ENCODE assay signal across 17 mouse cellular contexts in genomic region chr14:47224476-47225325, GRCm38 (mm10). TPM values are rescaled to one million over a fixed set of nuclear protein-coding genes. Genes with fewer than 3 reads are reported as not detected.
DNase-seq lines count a peak whose midpoint lies in the region; ATAC-seq and TF ChIP-seq lines count a peak whose summit lies in the region.
"Had no signal": no experiment of that assay in that cellular context is flagged by ENCODE, and none has a peak within 500 bp of the region (broad histone marks: within the 10 kb centered on the region; RNA-seq: fewer than 3 reads in every experiment).

No protein-coding gene starts in this region.

- no peaks in the 10 kb centered on the region for H3K9me3 ChIP-seq in midbrain, embryonic 14.5 days (ENCODE audit: control insufficient read depth, low read length)
- no peaks in the 10 kb centered on the region for H3K9me3 ChIP-seq in midbrain, embryonic 11.5 days (ENCODE audit: control insufficient read depth, low read length)
- H3K9me3 ChIP-seq: embryonic facial prominence, embryonic 15.5 days; heart, embryonic 15.5 days; midbrain, embryonic 10.5 days; neural tube, embryonic 15.5 days had no signal

- DNase-seq in gastrocnemius, adult 2 months: no peak
- no peak for DNase-seq in gastrocnemius, adult 8-10 months (ENCODE audit: low spot score in 2 of 2)
- peak; percentile 4 for DNase-seq in midbrain, embryonic 14.5 days
- DNase-seq in midbrain, embryonic 11.5 days (ENCODE audit: low spot score, missing footprints): no peak
- DNase-seq in thymus, postnatal 14 days: peak; percentile 64
- no peak for DNase-seq in retina, postnatal 1 day
- no peak for DNase-seq in frontal cortex, postnatal 14 days (ENCODE audit: low spot score in 2 of 2)
- DNase-seq: adrenal gland, postnatal 25 days; cerebellum, adult 8-10 months; layer of hippocampus, postnatal 36 days; right cerebral cortex, postnatal 4 days had no signal

- H3K9ac ChIP-seq in midbrain, embryonic 14.5 days (replicated peaks; ENCODE audit: low read length): no peak overlapping the region
- no peak overlapping the region for H3K9ac ChIP-seq in midbrain, embryonic 11.5 days (ENCODE audit: low read length)
- H3K9ac ChIP-seq: embryonic facial prominence, embryonic 15.5 days; heart, embryonic 15.5 days; neural tube, embryonic 15.5 days had no signal

- ATAC-seq in midbrain, embryonic 14.5 days (ENCODE audit: low FRiP score, low TSS enrichment): no peak
- ATAC-seq in midbrain, embryonic 11.5 days (ENCODE audit: low FRiP score): no peak
- ATAC-seq in common myeloid progenitor, adult 5-6 weeks (replicated peaks; ENCODE audit: low read depth, poor library complexity, severe bottlenecking): peak; percentile 63; the same call in 1 of the 2 replicates

- H3K36me3 ChIP-seq in midbrain, embryonic 14.5 days (ENCODE audit: control insufficient read depth, insufficient read depth, low read length): no peaks in the 10 kb centered on the region
- no peaks in the 10 kb centered on the region for H3K36me3 ChIP-seq in midbrain, embryonic 11.5 days (ENCODE audit: control insufficient read depth, insufficient read depth, low read length)
- H3K36me3 ChIP-seq: embryonic facial prominence, embryonic 15.5 days; heart, embryonic 15.5 days; midbrain, embryonic 10.5 days; neural tube, embryonic 15.5 days had no signal

- TF ChIP-seq CTCF in gastrocnemius, adult 2 months (IDR thresholded peaks at IDR 0.05): peak; percentile 31

- WGBS in midbrain, embryonic 14.5 days: 88% methylated on average over 10 of the region's 10 CpGs
- WGBS in midbrain, embryonic 11.5 days: 80% methylated on average over 10 of the region's 10 CpGs

- H3K4me2 ChIP-seq in midbrain, embryonic 14.5 days (ENCODE audit: low read length): no peak overlapping the region
- H3K4me2 ChIP-seq in midbrain, embryonic 11.5 days: no peak overlapping the region
- H3K4me2 ChIP-seq: embryonic facial prominence, embryonic 15.5 days; heart, embryonic 15.5 days; neural tube, embryonic 15.5 days had no signal

- intact Hi-C loops in gastrocnemius, adult 2 months (cut with DNase I): no loop called here

- H3K4me1 ChIP-seq in midbrain, embryonic 14.5 days (ENCODE audit: control insufficient read depth, insufficient read depth, low read length): no peaks in the 10 kb centered on the region
- H3K4me1 ChIP-seq in midbrain, embryonic 11.5 days (ENCODE audit: control insufficient read depth, insufficient read depth, low read length): no peaks in the 10 kb centered on the region
- H3K4me1 ChIP-seq: embryonic facial prominence, embryonic 15.5 days; midbrain, embryonic 10.5 days; neural tube, embryonic 15.5 days had no signal

- H3K27ac ChIP-seq in gastrocnemius, adult 2 months: no peak overlapping the region
- no peak overlapping the region for H3K27ac ChIP-seq in midbrain, embryonic 14.5 days (replicated peaks; ENCODE audit: low read depth, low read length)
- no peak overlapping the region for H3K27ac ChIP-seq in midbrain, embryonic 11.5 days (ENCODE audit: low read depth, low read length)
- H3K27ac ChIP-seq: embryonic facial prominence, embryonic 15.5 days; heart, embryonic 15.5 days; midbrain, embryonic 10.5 days; neural tube, embryonic 15.5 days had no signal

- H3K4me3 ChIP-seq in gastrocnemius, adult 2 months: no peak overlapping the region
- no peak overlapping the region for H3K4me3 ChIP-seq in midbrain, embryonic 14.5 days (replicated peaks; ENCODE audit: low read depth, low read length)
- H3K4me3 ChIP-seq in midbrain, embryonic 11.5 days (ENCODE audit: low read depth, low read length): no peak overlapping the region
- H3K4me3 ChIP-seq: embryonic facial prominence, embryonic 15.5 days; heart, embryonic 15.5 days; midbrain, embryonic 10.5 days; neural tube, embryonic 15.5 days had no signal

- no peaks in the 10 kb centered on the region for H3K27me3 ChIP-seq in midbrain, embryonic 14.5 days (ENCODE audit: control insufficient read depth, insufficient read depth, low read length)
- H3K27me3 ChIP-seq in midbrain, embryonic 11.5 days (ENCODE audit: control insufficient read depth, insufficient read depth, low read length): no peaks in the 10 kb centered on the region
- H3K27me3 ChIP-seq: CH12.LX; embryonic facial prominence, embryonic 15.5 days; heart, embryonic 15.5 days; neural tube, embryonic 15.5 days had no signal

RNA-seq across cellular contexts. Expression of gene Gch1, which starts 35.5 kb away (rescaled TPM):
- 1 to 10 TPM; 2.3 to 3.0 TPM for total RNA-seq in gastrocnemius, adult 2 months (2021)
- total RNA-seq in gastrocnemius, adult 8-10 months (2022): 1 to 10 TPM; 1.7 to 2.6 (median 2.4) TPM
- polyA plus RNA-seq in midbrain, embryonic 14.5 days (2014; fragmentation: Nextera tagmentation; extraction: Ambion mirVana): 6.2 and 6.8 TPM in 2 replicates
- 2.1 and 2.9 TPM in 2 replicates for polyA plus RNA-seq in midbrain, embryonic 11.5 days (2014; fragmentation: Nextera tagmentation; extraction: Ambion mirVana)
- total RNA-seq in common myeloid progenitor, adult 5-6 weeks (2017): 4.3 and 7.2 TPM in 2 replicates

RNA-seq across cellular contexts. Expression of gene Wdhd1, which starts 52.0 kb away (rescaled TPM):
- total RNA-seq in gastrocnemius, adult 2 months (2021): 1 to 10 TPM in 1 of 2 experiments, under 1 TPM in 1; 0.31 to 1.6 TPM
- 1 to 10 TPM in 1 of 4 experiments, under 1 TPM in 3; 0.10 to 1.0 (median 0.49) TPM for total RNA-seq in gastrocnemius, adult 8-10 months (2022)
- polyA plus RNA-seq in midbrain, embryonic 14.5 days (2014; fragmentation: Nextera tagmentation; extraction: Ambion mirVana): 14.1 and 21.1 TPM in 2 replicates
- polyA plus RNA-seq in midbrain, embryonic 11.5 days (2014; fragmentation: Nextera tagmentation; extraction: Ambion mirVana): 47.3 and 48.1 TPM in 2 replicates
- 127 and 170 TPM in 2 replicates for total RNA-seq in common myeloid progenitor, adult 5-6 weeks (2017)

RNA-seq across cellular contexts. Expression of gene Socs4, which starts 52.0 kb away (rescaled TPM):
- 10 to 100 TPM in 1 of 2 experiments, 1 to 10 TPM in 1; 6.3 to 11.3 TPM for total RNA-seq in gastrocnemius, adult 2 months (2021)
- total RNA-seq in gastrocnemius, adult 8-10 months (2022): 1 to 10 TPM; 6.7 to 9.9 (median 7.4) TPM
- polyA plus RNA-seq in midbrain, embryonic 14.5 days (2014; fragmentation: Nextera tagmentation; extraction: Ambion mirVana): 4.8 and 5.7 TPM in 2 replicates
- 5.8 and 8.3 TPM in 2 replicates for polyA plus RNA-seq in midbrain, embryonic 11.5 days (2014; fragmentation: Nextera tagmentation; extraction: Ambion mirVana)
- 21.8 and 26.3 TPM in 2 replicates for total RNA-seq in common myeloid progenitor, adult 5-6 weeks (2017)

Comparison
In these comparisons a context has a peak if more than half of its experiments do, and no peak if none do; other contexts are left out.
1. DNase-seq: peak in midbrain, embryonic 14.5 days (single experiment) and thymus, postnatal 14 days (single experiment); none in gastrocnemius, adult 2 months (single experiment), gastrocnemius, adult 8-10 months (0 of 2), midbrain, embryonic 11.5 days (single experiment), retina, postnatal 1 day (single experiment) and frontal cortex, postnatal 14 days (0 of 2).
2. RNA of gene Wdhd1, which starts 52.0 kb away (total RNA-seq): 127 to 170 TPM in common myeloid progenitor, adult 5-6 weeks; 0.31 to 1.6 TPM in gastrocnemius, adult 2 months and 0.10 to 1.0 TPM in gastrocnemius, adult 8-10 months; every median in the first group is over 10 times any median in the second.